Mouse (Mus musculus): ENCODE data around the gene Grap2. TPM values are rescaled to one million over a fixed set of nuclear protein-coding genes. Genes with fewer than 3 reads are reported as not detected.

Gene Grap2
- polyA plus RNA-seq, 1 experiment from 2014 or later = 1.5 TPM

GRCm38 (mm10) chr15:80545430-80545829 is 27.0 kb upstream of the Grap2 start:
- H3K9ac ChIP-seq (ENCODE audit: low read length) = no peak overlapping the region
- H3K4me2 ChIP-seq (ENCODE audit: low read depth, low read length) = no peak overlapping the region
- no peaks in the 10 kb centered on the region for H3K9me3 ChIP-seq (ENCODE audit: control insufficient read depth, low read length)
- no peaks in the 10 kb centered on the region for H3K36me3 ChIP-seq (ENCODE audit: control insufficient read depth, insufficient read depth, low read length)
- H3K27ac ChIP-seq (ENCODE audit: low read length) = no peak overlapping the region
- no peak overlapping the region for H3K4me3 ChIP-seq (ENCODE audit: low read length)
- 29% methylated on average over 6 of the region's 6 CpGs for WGBS
- no peaks in the 10 kb centered on the region for H3K27me3 ChIP-seq (ENCODE audit: control insufficient read depth, insufficient read depth, low read depth, low read length)
- no peak for ATAC-seq (ENCODE audit: low read depth)
- no peaks in the 10 kb centered on the region for H3K4me1 ChIP-seq (replicated peaks; ENCODE audit: control insufficient read depth, insufficient read depth, low read length)

- H3K4me2 ChIP-seq (ENCODE audit: low read depth, low read length) = no peak overlapping the region
- H3K27ac ChIP-seq (ENCODE audit: low read length) = no peak overlapping the region
- no peaks in the 10 kb centered on the region for H3K9me3 ChIP-seq (ENCODE audit: control insufficient read depth, low read length)
- ATAC-seq (ENCODE audit: low read depth) = no peak
- WGBS = 90% methylated on average over 6 of the region's 6 CpGs
- H3K36me3 ChIP-seq (ENCODE audit: control insufficient read depth, insufficient read depth, low read length) = no peaks in the 10 kb centered on the region
- H3K9ac ChIP-seq (ENCODE audit: low read length) = no peak overlapping the region
- H3K4me3 ChIP-seq (ENCODE audit: low read length) = no peak overlapping the region
- no peaks in the 10 kb centered on the region for H3K4me1 ChIP-seq (replicated peaks; ENCODE audit: control insufficient read depth, insufficient read depth, low read length)
- H3K27me3 ChIP-seq (ENCODE audit: control insufficient read depth, insufficient read depth, low read depth, low read length) = no peaks in the 10 kb centered on the region; the same call in 1 of the 2 replicates
Observed at GRCm38 (mm10) chr15:80554860-80555822, 17.3 kb upstream of the Grap2 start.

GRCm38 (mm10) chr15:80556021-80556420 is 16.4 kb upstream of the Grap2 start:
- no peak overlapping the region for H3K4me3 ChIP-seq (ENCODE audit: low read length)
- H3K9ac ChIP-seq (ENCODE audit: low read length) = no peak overlapping the region
- ATAC-seq (ENCODE audit: low read depth) = no peak
- WGBS = 51% methylated on average over 2 of the region's 2 CpGs
- no peaks in the 10 kb centered on the region for H3K9me3 ChIP-seq (ENCODE audit: control insufficient read depth, low read length)
- no peaks in the 10 kb centered on the region for H3K36me3 ChIP-seq (ENCODE audit: control insufficient read depth, insufficient read depth, low read length)
- H3K27me3 ChIP-seq (ENCODE audit: control insufficient read depth, insufficient read depth, low read depth, low read length) = no peaks in the 10 kb centered on the region; the same call in 1 of the 2 replicates
- no peaks in the 10 kb centered on the region for H3K4me1 ChIP-seq (replicated peaks; ENCODE audit: control insufficient read depth, insufficient read depth, low read length)
- H3K4me2 ChIP-seq (ENCODE audit: low read depth, low read length) = no peak overlapping the region
- H3K27ac ChIP-seq (ENCODE audit: low read length) = no peak overlapping the region

GRCm38 (mm10) chr15:80557745-80558144 is 14.6 kb upstream of the Grap2 start:
- WGBS = 66% methylated on average over 4 of the region's 4 CpGs

GRCm38 (mm10) chr15:80559534-80559933 is 12.9 kb upstream of the Grap2 start:
- no peak overlapping the region for H3K4me3 ChIP-seq (ENCODE audit: low read length)
- ATAC-seq (ENCODE audit: low read depth) = no peak
- H3K27me3 ChIP-seq (ENCODE audit: control insufficient read depth, insufficient read depth, low read depth, low read length) = no peaks in the 10 kb centered on the region; the same call in 1 of the 2 replicates
- no peak overlapping the region for H3K4me2 ChIP-seq (ENCODE audit: low read depth, low read length)
- 20% methylated on average over 12 of the region's 12 CpGs for WGBS
- no peaks in the 10 kb centered on the region for H3K9me3 ChIP-seq (ENCODE audit: control insufficient read depth, low read length)
- H3K36me3 ChIP-seq (ENCODE audit: control insufficient read depth, insufficient read depth, low read length) = no peaks in the 10 kb centered on the region
- H3K4me1 ChIP-seq (replicated peaks; ENCODE audit: control insufficient read depth, insufficient read depth, low read length) = no peaks in the 10 kb centered on the region
- no peak overlapping the region for H3K27ac ChIP-seq (ENCODE audit: low read length)
- no peak overlapping the region for H3K9ac ChIP-seq (ENCODE audit: low read length)

More at GRCm38 (mm10) chr15:80557745-80558144, 14.6 kb upstream of the Grap2 start:
- no peak overlapping the region for H3K4me3 ChIP-seq (ENCODE audit: low read length)
- H3K36me3 ChIP-seq (ENCODE audit: control insufficient read depth, insufficient read depth, low read length) = no peaks in the 10 kb centered on the region
- H3K9ac ChIP-seq (ENCODE audit: low read length) = no peak overlapping the region
- H3K27ac ChIP-seq (ENCODE audit: low read length) = no peak overlapping the region
- H3K4me2 ChIP-seq (ENCODE audit: low read depth, low read length) = no peak overlapping the region
- no peaks in the 10 kb centered on the region for H3K4me1 ChIP-seq (replicated peaks; ENCODE audit: control insufficient read depth, insufficient read depth, low read length)
- H3K27me3 ChIP-seq (ENCODE audit: control insufficient read depth, insufficient read depth, low read depth, low read length) = no peaks in the 10 kb centered on the region; the same call in 1 of the 2 replicates
- H3K9me3 ChIP-seq (ENCODE audit: control insufficient read depth, low read length) = no peaks in the 10 kb centered on the region
- ATAC-seq (ENCODE audit: low read depth) = no peak

- Histone ChIP-seq H3K9me3 (ENCODE audit: control insufficient read depth, low read length) (no peaks in the 10 kb centered on the region), H3K4me3 (ENCODE audit: low read length) (no peak overlapping the region), H3K27me3 (ENCODE audit: control insufficient read depth, insufficient read depth, low read depth, low read length) (no peaks in the 10 kb centered on the region; the same call in 1 of the 2 replicates), H3K9ac (ENCODE audit: low read length) (no peak overlapping the region), H3K36me3 (ENCODE audit: control insufficient read depth, insufficient read depth, low read length) (no peaks in the 10 kb centered on the region), H3K4me2 (ENCODE audit: low read depth, low read length) (no peak overlapping the region), H3K4me1 (replicated peaks; ENCODE audit: control insufficient read depth, insufficient read depth, low read length) (no peaks in the 10 kb centered on the region), H3K27ac (ENCODE audit: low read length) (no peak overlapping the region)
- no peak for ATAC-seq (ENCODE audit: low read depth)
- WGBS = 23% methylated on average over 14 of the region's 14 CpGs
Observed at GRCm38 (mm10) chr15:80559978-80560377, 12.4 kb upstream of the Grap2 start.

- H3K27me3 ChIP-seq (ENCODE audit: control insufficient read depth, insufficient read depth, low read depth, low read length) = no peaks in the 10 kb centered on the region; the same call in 1 of the 2 replicates
- no peak overlapping the region for H3K9ac ChIP-seq (ENCODE audit: low read length)
- H3K27ac ChIP-seq (ENCODE audit: low read length) = no peak overlapping the region
- no peak overlapping the region for H3K4me2 ChIP-seq (ENCODE audit: low read depth, low read length)
- no peak overlapping the region for H3K4me3 ChIP-seq (ENCODE audit: low read length)
- no peaks in the 10 kb centered on the region for H3K36me3 ChIP-seq (ENCODE audit: control insufficient read depth, insufficient read depth, low read length)
- no peaks in the 10 kb centered on the region for H3K9me3 ChIP-seq (ENCODE audit: control insufficient read depth, low read length)
- no peak for ATAC-seq (ENCODE audit: low read depth)
- 55% methylated on average over 15 of the region's 15 CpGs for whole genome bisulfite sequencing
- no peaks in the 10 kb centered on the region for H3K4me1 ChIP-seq (replicated peaks; ENCODE audit: control insufficient read depth, insufficient read depth, low read length)
Observed at GRCm38 (mm10) chr15:80560646-80561580, 11.5 kb upstream of the Grap2 start.

- Histone ChIP-seq H3K27me3 (ENCODE audit: control insufficient read depth, insufficient read depth, low read depth, low read length) (no peaks in the 10 kb centered on the region; the same call in 1 of the 2 replicates), H3K9ac (ENCODE audit: low read length) (no peak overlapping the region), H3K4me3 (ENCODE audit: low read length) (no peak overlapping the region), H3K4me2 (ENCODE audit: low read depth, low read length) (no peak overlapping the region), H3K9me3 (ENCODE audit: control insufficient read depth, low read length) (no peaks in the 10 kb centered on the region), H3K4me1 (replicated peaks; ENCODE audit: control insufficient read depth, insufficient read depth, low read length) (no peaks in the 10 kb centered on the region), H3K36me3 (ENCODE audit: control insufficient read depth, insufficient read depth, low read length) (no peaks in the 10 kb centered on the region), H3K27ac (ENCODE audit: low read length) (no peak overlapping the region)
- whole genome bisulfite sequencing = 61% methylated on average over 3 of the region's 3 CpGs
- ATAC-seq (ENCODE audit: low read depth) = no peak
Observed at GRCm38 (mm10) chr15:80562446-80562845, 9.9 kb upstream of the Grap2 start.
